Mouse (Mus musculus): ENCODE measurements around the gene Eps8. TPM values are rescaled to one million over a fixed set of nuclear protein-coding genes. Genes with fewer than 3 reads are reported as not detected.

Gene Eps8
- polyA plus RNA-seq, 1 experiment from 2014 or later, result 16.2 TPM

DNA sequence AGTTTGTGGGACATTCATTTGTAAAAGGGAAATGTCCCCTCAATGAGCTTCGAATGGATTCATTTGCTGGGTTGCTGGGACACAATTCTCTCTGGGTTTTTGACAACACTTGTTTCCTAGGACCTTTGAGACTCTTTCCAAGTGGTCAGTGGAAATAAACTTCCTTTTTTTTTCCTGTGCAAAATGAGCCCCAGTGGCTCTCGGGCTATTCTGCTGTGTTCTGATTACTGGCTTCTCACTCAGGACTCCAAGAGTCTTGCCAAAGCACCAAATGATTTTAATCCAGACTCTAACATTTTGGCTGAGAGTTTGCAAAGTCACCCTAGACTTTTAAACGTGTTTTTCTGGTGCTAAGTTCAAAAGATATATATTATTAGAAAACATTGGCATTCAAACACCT is 10.3 kb upstream of the Eps8 start:
- Histone ChIP-seq H3K27ac (ENCODE audit: poor library complexity, severe bottlenecking) (no peak overlapping the region), H3K9ac (no peak overlapping the region)

DNA sequence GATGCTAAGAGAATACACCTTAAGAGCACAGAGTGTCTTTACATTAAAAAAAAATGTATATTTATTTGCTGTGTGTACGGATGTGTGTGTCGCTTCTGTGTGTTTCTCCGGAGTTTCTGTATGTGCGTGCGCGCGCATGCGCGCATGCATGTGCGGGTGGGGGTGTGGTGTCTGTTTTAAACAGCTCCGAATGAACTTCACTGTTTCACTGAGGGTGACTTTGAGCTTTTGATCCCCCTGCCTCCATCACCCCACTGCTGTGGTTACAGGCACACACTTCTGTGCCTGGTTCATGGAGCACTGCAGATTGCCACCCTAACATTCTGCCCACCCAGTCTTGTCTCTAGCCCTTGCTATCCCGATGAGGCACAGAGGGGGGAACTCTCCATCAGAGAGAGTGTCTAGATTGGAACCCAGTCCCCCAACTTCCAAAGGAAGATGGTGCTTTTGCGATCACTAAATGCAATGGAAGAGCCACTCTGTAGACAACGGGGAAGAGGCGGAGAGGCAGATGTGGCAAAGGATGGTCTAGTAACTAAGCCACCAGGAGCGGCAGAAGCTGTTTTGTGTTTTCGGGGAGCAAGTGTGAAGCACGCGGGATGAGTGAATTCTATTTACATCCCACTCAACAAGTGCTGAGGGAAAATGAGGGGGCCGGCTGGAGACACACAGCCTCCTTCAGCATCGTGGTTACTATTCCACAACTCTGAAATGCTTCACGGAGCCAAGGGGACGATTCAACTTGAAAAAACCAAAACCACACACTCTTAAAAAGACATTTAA is 7.1 kb upstream of the Eps8 start:
- Histone ChIP-seq H3K4me3 (no peak overlapping the region), H3K4me2 (no peak overlapping the region), H3K4me1 (replicated peaks) (no peaks in the 10 kb centered on the region), H3K36me3 (no peaks in the 10 kb centered on the region), H3K9ac (no peak overlapping the region), H3K27ac (ENCODE audit: poor library complexity, severe bottlenecking) (no peak overlapping the region), H3K9me3 (replicated peaks) (peaks cover 4% of the 10 kb centered on the region), H3K27me3 (replicated peaks) (no peaks in the 10 kb centered on the region)
- WGBS, result 86% methylated on average over 23 of the region's 23 CpGs
- no peak for ATAC-seq (ENCODE audit: insufficient number of reproducible peaks, low FRiP score)

More for the DNA sequence above, 10.3 kb upstream of the Eps8 start:
- H3K27me3 ChIP-seq (replicated peaks), result no peaks in the 10 kb centered on the region
- WGBS, result 54% methylated on average over 3 of the region's 3 CpGs
- ATAC-seq (ENCODE audit: insufficient number of reproducible peaks, low FRiP score), result no peak
- H3K4me1 ChIP-seq (replicated peaks), result no peaks in the 10 kb centered on the region
- no peaks in the 10 kb centered on the region for H3K9me3 ChIP-seq (replicated peaks)
- H3K36me3 ChIP-seq, result no peaks in the 10 kb centered on the region
- H3K4me2 ChIP-seq, result no peak overlapping the region
- H3K4me3 ChIP-seq, result no peak overlapping the region

DNA sequence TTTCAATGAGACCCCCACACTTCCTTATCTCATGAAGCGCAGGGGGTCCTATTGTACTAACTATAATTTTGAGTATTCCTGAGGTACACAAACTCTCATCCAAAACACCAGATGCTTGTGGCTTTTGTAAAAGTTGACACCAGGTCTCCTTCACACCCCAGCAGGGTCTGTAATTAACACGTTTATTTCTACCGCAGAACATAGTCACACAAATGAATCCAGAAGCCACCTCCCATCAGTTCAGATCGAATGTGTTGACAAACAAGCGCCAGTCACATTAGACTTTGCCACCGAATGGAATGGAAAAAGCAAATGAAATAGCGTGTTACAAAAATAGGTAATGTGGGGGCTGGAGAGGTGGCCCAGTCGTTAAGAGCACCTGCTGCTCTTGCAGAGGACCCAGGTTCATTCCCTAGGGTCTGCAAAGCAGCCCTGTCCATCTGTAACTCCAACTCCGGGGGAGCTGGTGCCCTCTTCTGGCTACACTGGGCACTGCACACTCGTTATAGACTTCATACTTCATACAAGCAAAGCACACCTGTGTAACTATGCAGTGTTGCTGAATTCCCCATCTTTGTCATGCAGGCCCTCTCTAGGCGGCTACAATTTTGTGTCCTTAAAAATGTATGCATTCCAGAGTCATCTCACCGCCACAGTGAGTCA is 3.9 kb upstream of the Eps8 start:
- Histone ChIP-seq H3K36me3 (no peaks in the 10 kb centered on the region), H3K4me3 (no peak overlapping the region), H3K4me1 (replicated peaks) (no peaks in the 10 kb centered on the region), H3K4me2 (no peak overlapping the region), H3K9me3 (replicated peaks) (peaks cover 4% of the 10 kb centered on the region), H3K27ac (ENCODE audit: poor library complexity, severe bottlenecking) (no peak overlapping the region), H3K9ac (no peak overlapping the region), H3K27me3 (replicated peaks) (no peaks in the 10 kb centered on the region)
- 66% methylated on average over 12 of the region's 12 CpGs for WGBS
- ATAC-seq (ENCODE audit: insufficient number of reproducible peaks, low FRiP score), result no peak

DNA sequence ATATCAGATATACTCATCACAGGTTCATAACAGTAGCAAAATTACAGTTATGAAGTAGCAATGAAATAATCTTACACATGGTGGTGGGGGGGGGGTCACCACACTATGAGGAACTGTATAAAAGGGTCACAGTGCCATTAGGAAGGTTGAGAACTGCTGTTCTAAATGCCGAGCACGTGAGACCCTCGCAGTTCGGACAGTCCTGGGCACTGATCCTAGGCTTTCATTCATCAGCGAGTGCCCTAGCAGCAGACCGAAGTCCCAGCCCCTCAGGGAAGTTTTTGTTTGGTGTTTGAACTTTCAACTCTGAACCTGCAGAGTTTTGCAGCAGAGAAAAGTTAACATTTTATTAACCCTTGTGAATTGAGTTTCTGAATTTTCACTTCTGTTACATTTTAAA is 2.5 kb upstream of the Eps8 start:
- ATAC-seq (ENCODE audit: insufficient number of reproducible peaks, low FRiP score), result no peak

DNA sequence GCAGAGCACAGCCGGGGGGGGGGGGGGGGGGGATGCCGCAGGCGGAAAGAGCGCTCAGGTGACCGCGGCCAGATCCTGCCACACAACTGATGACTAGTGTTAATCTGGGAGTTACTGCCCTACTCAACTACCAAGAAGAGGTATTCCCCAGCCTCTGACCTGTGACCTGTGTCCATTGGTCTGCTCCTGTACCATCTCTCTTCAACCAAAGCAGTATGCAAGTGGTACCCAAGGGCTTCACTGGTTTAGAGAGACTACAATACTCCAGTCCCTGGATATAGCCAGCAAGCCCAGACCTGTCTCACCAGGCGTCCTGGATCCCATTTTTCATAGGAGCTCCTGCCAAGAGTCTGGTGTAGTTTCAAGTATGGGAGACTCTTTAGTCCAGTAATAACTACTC is 5.1 kb downstream of the Eps8 start:
- H3K27ac ChIP-seq (ENCODE audit: poor library complexity, severe bottlenecking), result no peak overlapping the region
- 15% methylated on average over 7 of the region's 7 CpGs for WGBS
- H3K9ac ChIP-seq, result peak overlapping the region; percentile 94; the same call in 1 of the 2 replicates
- no peaks in the 10 kb centered on the region for H3K36me3 ChIP-seq
- H3K4me1 ChIP-seq (replicated peaks), result 0 out of 2 replicates have a peak, but pooled peaks cover 7% of the 10 kb centered on the region
- peak overlapping the region; percentile 97 for H3K4me3 ChIP-seq
- H3K9me3 ChIP-seq (replicated peaks), result no peaks in the 10 kb centered on the region
- H3K4me2 ChIP-seq, result peak overlapping the region; percentile 100
- peaks cover 5% of the 10 kb centered on the region; the same call in 1 of the 2 replicates for H3K27me3 ChIP-seq (replicated peaks)
- no peak for ATAC-seq (ENCODE audit: insufficient number of reproducible peaks, low FRiP score)

More for the DNA sequence above, 2.5 kb upstream of the Eps8 start:
- WGBS, result 79% methylated on average over 6 of the region's 6 CpGs
- no peaks in the 10 kb centered on the region for H3K4me1 ChIP-seq (replicated peaks)
- H3K4me3 ChIP-seq, result no peak overlapping the region
- H3K27ac ChIP-seq (ENCODE audit: poor library complexity, severe bottlenecking), result no peak overlapping the region
- no peak overlapping the region for H3K9ac ChIP-seq
- peaks cover 4% of the 10 kb centered on the region for H3K9me3 ChIP-seq (replicated peaks)
- no peak overlapping the region for H3K4me2 ChIP-seq
- H3K27me3 ChIP-seq (replicated peaks), result no peaks in the 10 kb centered on the region
- H3K36me3 ChIP-seq, result no peaks in the 10 kb centered on the region

DNA sequence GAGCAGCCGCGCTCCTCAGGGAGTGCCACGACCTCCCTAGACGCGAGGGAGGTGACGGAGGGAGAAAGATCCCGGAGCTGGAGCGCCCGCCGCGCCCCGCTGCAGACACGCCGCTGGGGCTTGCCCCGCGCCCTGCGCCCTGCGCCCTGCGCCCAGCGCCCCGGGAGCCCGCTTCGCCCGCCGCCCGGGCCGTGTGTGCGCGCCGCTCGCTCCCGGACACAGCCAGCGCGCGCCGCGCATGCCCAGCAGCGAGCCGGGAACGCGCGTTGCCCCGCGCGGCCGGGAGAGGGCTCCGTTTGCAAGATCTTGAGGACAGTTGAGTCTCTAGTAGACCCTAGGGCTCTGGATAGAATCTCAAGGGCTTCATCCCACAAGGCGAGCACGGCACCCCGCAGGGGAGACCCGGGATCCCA is 5.6 kb downstream of the Eps8 start:
- peak overlapping the region; percentile 100 for H3K4me2 ChIP-seq
- H3K27ac ChIP-seq (ENCODE audit: poor library complexity, severe bottlenecking), result 0 out of 2 replicates have a peak overlapping the region, but pooled peaks have one; percentile 43
- no peaks in the 10 kb centered on the region for H3K36me3 ChIP-seq
- peak overlapping the region; percentile 94 for H3K9ac ChIP-seq
- H3K4me1 ChIP-seq (replicated peaks), result 0 out of 2 replicates have a peak, but pooled peaks cover 7% of the 10 kb centered on the region
- H3K4me3 ChIP-seq, result peak overlapping the region; percentile 97
- no peaks in the 10 kb centered on the region for H3K9me3 ChIP-seq (replicated peaks)
- peaks cover 5% of the 10 kb centered on the region; the same call in 1 of the 2 replicates for H3K27me3 ChIP-seq (replicated peaks)
- peak; percentile 81 for ATAC-seq (ENCODE audit: insufficient number of reproducible peaks, low FRiP score)
- under 1% methylated on average over 48 of the region's 51 CpGs for WGBS

DNA sequence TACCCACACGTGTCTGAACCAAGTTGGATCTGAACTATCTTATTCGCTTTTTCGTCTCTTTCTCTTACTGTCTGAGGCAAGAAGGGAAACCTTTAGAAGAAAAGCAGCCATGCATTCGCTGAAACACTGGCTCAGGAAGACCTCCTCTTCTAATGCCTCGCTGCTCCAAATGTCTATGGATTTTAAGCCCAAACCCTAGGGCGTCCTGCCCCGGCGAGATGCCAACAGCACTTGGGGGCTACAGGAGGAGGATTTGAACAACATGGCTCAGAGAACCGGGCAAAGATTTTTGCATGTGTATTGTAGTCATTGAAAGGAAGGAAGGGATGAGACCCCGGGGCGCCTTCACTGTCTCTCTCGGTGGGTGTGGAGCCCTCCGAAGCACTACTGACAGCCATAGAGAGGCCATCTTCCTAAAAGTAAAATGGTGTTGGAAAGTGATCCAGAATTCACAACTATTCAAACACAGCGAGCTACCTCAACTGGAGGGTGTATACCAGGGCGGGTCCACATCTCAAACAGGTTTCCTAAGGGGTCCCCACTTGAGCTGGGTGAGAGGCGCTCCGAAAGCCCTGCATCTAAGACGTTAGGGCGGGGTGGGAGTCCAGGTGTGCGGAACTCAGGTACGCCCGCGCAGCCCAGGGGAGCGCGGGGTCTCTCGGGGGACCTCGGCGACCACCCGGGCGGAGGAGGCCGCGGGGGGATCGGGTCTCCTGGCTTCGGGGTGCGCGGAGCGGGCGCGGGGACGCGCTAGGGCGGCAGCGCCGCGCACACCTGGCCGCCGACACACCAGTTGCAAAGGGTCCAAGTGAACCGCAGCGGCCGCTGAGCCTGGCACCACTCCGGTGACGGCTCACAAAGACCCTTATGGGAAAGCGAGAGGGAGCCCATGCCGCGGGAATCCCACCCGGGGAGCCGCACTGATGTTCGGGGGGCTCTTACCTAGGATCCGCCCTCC is 6.3 kb downstream of the Eps8 start:
- H3K4me1 ChIP-seq (replicated peaks), result 0 out of 2 replicates have a peak, but pooled peaks cover 7% of the 10 kb centered on the region
- H3K27ac ChIP-seq (ENCODE audit: poor library complexity, severe bottlenecking), result 0 out of 2 replicates have a peak overlapping the region, but pooled peaks have one; percentile 43
- peak overlapping the region; percentile 97 for H3K4me3 ChIP-seq
- peak overlapping the region; percentile 100 for H3K4me2 ChIP-seq
- peaks cover 5% of the 10 kb centered on the region; the same call in 1 of the 2 replicates for H3K27me3 ChIP-seq (replicated peaks)
- WGBS, result 2% methylated on average over 58 of the region's 59 CpGs
- no peaks in the 10 kb centered on the region for H3K36me3 ChIP-seq
- peak overlapping the region; percentile 94 for H3K9ac ChIP-seq
- ATAC-seq (ENCODE audit: insufficient number of reproducible peaks, low FRiP score), result peak; percentile 34
- H3K9me3 ChIP-seq (replicated peaks), result 0 out of 2 replicates have a peak, but pooled peaks cover under 1% of the 10 kb centered on the region

DNA sequence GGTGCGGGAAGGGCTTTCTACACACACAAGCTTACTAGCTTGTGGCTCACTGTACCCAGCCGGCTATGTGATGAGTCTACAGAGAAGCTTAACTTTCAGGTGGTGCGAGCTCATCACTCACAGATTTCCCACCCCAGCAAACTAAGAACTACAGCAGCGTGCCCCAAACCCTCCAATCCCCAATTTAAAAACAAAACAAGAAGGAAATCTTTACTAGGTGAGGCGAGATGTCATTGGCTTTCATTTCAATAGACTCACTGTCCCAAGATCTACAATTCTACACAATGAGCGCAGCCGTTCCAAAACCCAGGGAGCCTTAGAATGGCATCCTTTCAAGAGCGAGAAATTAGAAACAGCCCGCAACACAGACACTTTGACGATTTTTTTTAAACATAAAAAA is 7.0 kb downstream of the Eps8 start:
- 22% methylated on average over 10 of the region's 10 CpGs for WGBS
- 0 out of 2 replicates have a peak, but pooled peaks cover 2% of the 10 kb centered on the region for H3K9me3 ChIP-seq (replicated peaks)
- H3K36me3 ChIP-seq, result no peaks in the 10 kb centered on the region
- no peak overlapping the region for H3K27ac ChIP-seq (ENCODE audit: poor library complexity, severe bottlenecking)
- H3K27me3 ChIP-seq (replicated peaks), result peaks cover 5% of the 10 kb centered on the region; the same call in 1 of the 2 replicates
- peak overlapping the region; percentile 97 for H3K4me3 ChIP-seq
- peak overlapping the region; percentile 100 for H3K4me2 ChIP-seq
- ATAC-seq (ENCODE audit: insufficient number of reproducible peaks, low FRiP score), result no peak
- 0 out of 2 replicates have a peak, but pooled peaks cover 7% of the 10 kb centered on the region for H3K4me1 ChIP-seq (replicated peaks)
- H3K9ac ChIP-seq, result 0 out of 2 replicates have a peak overlapping the region, but pooled peaks have one; percentile 94

DNA sequence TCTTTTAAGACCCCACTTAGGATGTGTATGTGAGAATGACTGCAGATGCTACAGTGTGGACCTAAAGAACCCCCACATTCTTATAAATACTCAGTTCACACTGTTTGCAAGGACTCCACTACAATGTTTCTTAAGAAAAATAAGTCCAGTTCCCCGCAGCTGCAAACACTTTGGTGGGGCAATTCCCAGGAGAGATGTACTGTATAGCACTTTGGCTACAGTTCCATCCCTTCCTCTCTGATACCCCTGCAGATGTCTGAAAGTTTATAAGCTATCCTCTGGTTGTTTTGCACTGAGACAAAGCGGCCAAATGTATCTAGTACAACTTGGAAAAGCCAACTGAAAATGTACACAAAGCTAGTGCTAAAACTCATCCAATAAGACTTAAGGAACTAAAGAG is 8.0 kb downstream of the Eps8 start:
- H3K4me2 ChIP-seq, result no peak overlapping the region
- H3K27ac ChIP-seq (ENCODE audit: poor library complexity, severe bottlenecking), result no peak overlapping the region
- ATAC-seq (ENCODE audit: insufficient number of reproducible peaks, low FRiP score), result no peak
- H3K4me1 ChIP-seq (replicated peaks), result 0 out of 2 replicates have a peak, but pooled peaks cover 7% of the 10 kb centered on the region
- peaks cover 5% of the 10 kb centered on the region; the same call in 1 of the 2 replicates for H3K27me3 ChIP-seq (replicated peaks)
- H3K9ac ChIP-seq, result no peak overlapping the region
- 0 out of 2 replicates have a peak, but pooled peaks cover 2% of the 10 kb centered on the region for H3K9me3 ChIP-seq (replicated peaks)
- no peak overlapping the region for H3K4me3 ChIP-seq
- 68% methylated on average over 2 of the region's 2 CpGs for WGBS
- no peaks in the 10 kb centered on the region for H3K36me3 ChIP-seq

DNA sequence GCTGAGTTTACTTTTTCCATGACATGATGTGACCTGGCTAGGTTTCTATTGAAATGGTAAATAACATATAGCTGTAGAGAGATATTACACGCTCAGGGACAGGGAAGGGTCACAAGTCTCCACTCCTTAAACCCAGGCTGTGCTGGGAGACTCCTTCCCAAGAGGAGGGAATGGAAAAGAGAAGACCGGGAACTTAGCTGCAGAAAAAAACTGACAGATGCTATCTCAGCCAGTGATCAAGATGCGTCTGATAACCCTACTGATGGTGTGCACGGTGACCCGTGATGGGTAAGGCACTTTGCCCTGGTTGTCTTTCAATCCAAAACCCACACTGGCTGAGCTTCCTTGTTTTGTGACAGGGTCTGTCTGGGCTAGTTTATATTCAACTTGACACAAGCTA is 9.8 kb downstream of the Eps8 start:
- WGBS, result 82% methylated on average over 5 of the region's 5 CpGs
- 0 out of 2 replicates have a peak, but pooled peaks cover 7% of the 10 kb centered on the region for H3K4me1 ChIP-seq (replicated peaks)
- no peak for ATAC-seq (ENCODE audit: insufficient number of reproducible peaks, low FRiP score)

More for the DNA sequence above, 9.8 kb downstream of the Eps8 start:
- Histone ChIP-seq H3K36me3 (no peaks in the 10 kb centered on the region), H3K9me3 (replicated peaks) (0 out of 2 replicates have a peak, but pooled peaks cover 2% of the 10 kb centered on the region), H3K27ac (ENCODE audit: poor library complexity, severe bottlenecking) (no peak overlapping the region), H3K4me2 (no peak overlapping the region), H3K27me3 (replicated peaks) (peaks cover 5% of the 10 kb centered on the region; the same call in 1 of the 2 replicates), H3K9ac (no peak overlapping the region), H3K4me3 (no peak overlapping the region)

Measured in heart, embryonic 12.5 days (tissue).